Comparison of ENCODE assay signal across 15 mouse cellular contexts in the genomic region with DNA sequence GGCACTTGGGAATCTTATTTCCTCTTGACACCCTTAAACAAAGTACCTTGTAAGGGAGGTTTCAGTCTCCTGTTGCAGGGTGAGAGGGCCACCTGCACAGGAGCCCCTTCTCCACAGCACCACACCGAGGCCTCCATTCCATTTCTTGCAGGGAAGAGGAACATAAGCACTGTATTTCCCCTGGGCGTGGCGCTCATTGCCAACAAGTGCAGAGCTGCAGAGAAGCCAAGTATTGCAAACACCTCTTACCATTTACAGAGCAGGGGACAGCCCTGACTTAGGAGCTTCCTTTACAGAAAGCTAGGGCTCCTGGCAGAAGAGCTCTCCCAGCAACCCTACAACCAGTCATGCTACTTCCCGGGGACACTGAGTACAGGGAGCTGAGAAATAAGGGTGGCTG. TPM values are rescaled to one million over a fixed set of nuclear protein-coding genes. Genes with fewer than 3 reads are reported as not detected.
"Had no signal": no experiment of that assay in that cellular context is flagged by ENCODE, and none has a peak within 500 bp of the region (broad histone marks: within the 10 kb centered on the region; RNA-seq: fewer than 3 reads in every experiment).

No protein-coding gene starts in this region.

- DNase-seq: lung, postnatal 14 days; right cerebral cortex, postnatal 14 days; thymus, adult 2 months; thymus, postnatal 25 days; thymus, postnatal 4 days had no signal

- H3K9me3 ChIP-seq: liver, embryonic 12.5 days; lung, embryonic 15.5 days; megakaryocyte, embryonic 14.5 days; midbrain, embryonic 13.5 days; midbrain, embryonic 15.5 days; neural tube, embryonic 12.5 days had no signal

- H3K9ac ChIP-seq: liver, embryonic 12.5 days; liver, embryonic 14.5 days; lung, embryonic 15.5 days; midbrain, embryonic 13.5 days; midbrain, embryonic 15.5 days; neural tube, embryonic 12.5 days had no signal

- H3K4me2 ChIP-seq: liver, embryonic 12.5 days; lung, embryonic 15.5 days; midbrain, embryonic 11.5 days; midbrain, embryonic 13.5 days; midbrain, embryonic 15.5 days; neural tube, embryonic 12.5 days had no signal

- H3K4me3 ChIP-seq: liver, embryonic 12.5 days; lung, embryonic 15.5 days; megakaryocyte, embryonic 14.5 days; midbrain, embryonic 13.5 days; midbrain, embryonic 15.5 days; neural tube, embryonic 12.5 days had no signal

- H3K27ac ChIP-seq: liver, embryonic 12.5 days; liver, embryonic 14.5 days; lung, embryonic 15.5 days; midbrain, embryonic 13.5 days; midbrain, embryonic 15.5 days; neural tube, embryonic 12.5 days had no signal

- H3K27me3 ChIP-seq: liver, embryonic 12.5 days; lung, embryonic 15.5 days; megakaryocyte, embryonic 14.5 days; midbrain, embryonic 13.5 days; midbrain, embryonic 15.5 days; neural tube, embryonic 12.5 days had no signal

- ATAC-seq: liver, embryonic 12.5 days; midbrain, embryonic 13.5 days; midbrain, embryonic 15.5 days had no signal

- H3K4me1 ChIP-seq: liver, embryonic 12.5 days; lung, embryonic 15.5 days; midbrain, embryonic 13.5 days; midbrain, embryonic 15.5 days; neural tube, embryonic 12.5 days had no signal

RNA-seq across cellular contexts. Expression of a gene that starts 18.3 kb away (rescaled TPM):
- polyA plus RNA-seq: lung, embryonic 15.5 days; midbrain, embryonic 11.5 days; neural tube, embryonic 12.5 days; neural tube, embryonic 14.5 days had no signal

RNA-seq across cellular contexts. Expression of a gene that starts 21.0 kb away (rescaled TPM):
- polyA plus RNA-seq: lung, embryonic 15.5 days; midbrain, embryonic 11.5 days; midbrain, embryonic 13.5 days; midbrain, embryonic 15.5 days; midbrain, postnatal 0 days; neural tube, embryonic 12.5 days; neural tube, embryonic 14.5 days had no signal
